Mouse (Mus musculus) common myeloid progenitor, adult 5-6 weeks (primary cell): ENCODE measurements at regions not wholly inside any gene's neighbourhood (a gene's known extent, or its start where the extent isn't known, plus 50 kb on each side); places are given as distances from the start of the nearest gene placed in this dataset.

Experiments used
- ATAC-seq: replicated peaks from 2 replicates; pipeline ENCODE4 v1.8.0; 2016; ENCODE audit warnings: low read depth, mild to moderate bottlenecking, moderate TSS enrichment, inconsistent platforms; ENCODE audit not compliant: poor library complexity, severe bottlenecking

DNA sequence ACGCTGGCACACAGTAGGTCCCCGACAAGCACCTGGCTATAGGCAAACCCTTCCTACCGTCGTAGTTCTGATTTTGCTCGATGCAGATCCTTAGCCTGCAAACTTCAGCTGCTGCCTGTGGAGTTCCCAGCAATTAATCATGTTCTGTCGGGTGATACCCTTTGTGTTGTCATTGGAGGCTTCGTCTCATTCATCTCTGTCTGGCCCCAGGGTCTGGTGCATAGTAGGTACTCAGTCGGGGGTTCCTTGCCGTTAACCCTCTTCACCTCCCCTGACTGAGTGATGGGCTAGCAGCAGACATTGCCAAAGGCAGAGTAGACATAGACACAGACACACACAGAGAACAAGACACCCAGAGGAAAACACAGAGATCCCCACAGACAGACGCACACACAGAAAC, 93.6 kb upstream of the Csf3r start:
- ATAC-seq, result no peak

DNA sequence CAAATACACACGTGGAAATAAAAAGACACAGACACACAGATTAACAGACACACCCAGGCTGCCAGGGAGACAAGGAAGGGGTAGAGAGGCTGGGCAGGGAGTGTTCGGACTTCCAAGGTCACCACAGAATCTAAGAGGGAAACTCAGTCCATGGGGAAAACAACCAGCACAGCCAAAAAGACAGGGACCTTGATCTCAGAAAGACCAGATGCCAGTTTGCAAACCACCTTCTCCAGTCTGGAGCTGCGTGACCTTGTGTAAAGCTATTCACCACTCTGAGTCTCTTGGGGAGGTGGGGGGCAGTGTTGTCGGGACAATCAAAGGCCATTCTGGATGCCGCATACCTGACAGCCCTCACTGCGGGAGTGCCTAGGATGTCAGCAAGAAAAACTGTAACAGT, 93.0 kb upstream of the Csf3r start:
- ATAC-seq, result no peak

DNA sequence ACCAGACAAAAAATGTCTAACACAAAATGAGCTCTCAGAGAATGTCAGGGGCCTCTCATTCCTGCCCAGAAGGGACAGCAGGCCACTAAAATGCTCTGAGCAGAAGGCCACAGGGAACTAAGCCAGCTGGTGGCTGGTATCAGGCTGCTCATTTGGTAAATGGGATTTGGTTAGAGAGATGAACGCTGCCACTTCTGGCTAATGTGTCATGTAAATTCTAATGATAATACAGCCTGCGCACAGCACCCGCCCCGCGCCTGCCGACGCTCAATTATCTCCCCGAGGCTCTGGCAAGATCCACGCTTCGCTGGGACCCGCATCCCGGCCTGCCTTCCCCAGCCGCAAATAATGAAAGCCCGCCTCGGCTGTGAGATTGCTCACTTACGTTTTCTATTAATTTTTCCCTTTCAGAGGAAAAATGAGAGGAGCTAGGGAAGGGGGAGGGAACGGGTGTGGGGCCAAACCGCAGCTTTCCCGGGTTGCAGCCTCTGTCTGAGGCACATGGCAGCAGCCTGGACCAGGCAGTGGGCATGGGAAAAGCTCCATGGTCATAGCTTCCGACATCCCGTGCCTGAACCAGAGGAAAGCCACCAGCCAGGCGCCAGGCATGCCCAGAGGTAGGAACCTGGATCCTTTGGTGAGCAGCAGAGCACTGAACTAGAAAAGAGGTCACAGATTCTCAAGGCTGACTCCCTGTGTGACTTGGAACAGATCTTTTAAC, 92.2 kb upstream of the Csf3r start:
- no peak for ATAC-seq

DNA sequence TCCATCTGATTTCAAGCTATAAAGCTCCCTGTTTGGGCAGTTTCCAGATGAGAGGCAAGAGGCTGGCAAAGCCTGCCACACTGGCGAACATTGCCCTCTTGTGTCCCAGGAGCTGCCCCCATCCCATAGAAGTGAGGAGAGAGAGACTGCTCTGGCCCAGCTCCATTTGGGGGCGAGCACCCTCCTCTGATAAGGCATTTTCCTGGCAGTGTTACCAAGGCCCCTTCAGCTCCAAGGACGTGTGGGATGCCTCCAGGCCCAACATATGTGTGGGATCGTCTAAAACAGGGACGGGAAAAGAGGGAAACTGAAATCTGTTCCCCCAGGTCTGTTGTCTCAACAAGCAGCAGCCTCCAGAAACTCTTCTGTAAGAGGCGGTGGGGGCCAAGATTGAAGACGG, 88.0 kb upstream of the Csf3r start:
- ATAC-seq, result no peak

DNA sequence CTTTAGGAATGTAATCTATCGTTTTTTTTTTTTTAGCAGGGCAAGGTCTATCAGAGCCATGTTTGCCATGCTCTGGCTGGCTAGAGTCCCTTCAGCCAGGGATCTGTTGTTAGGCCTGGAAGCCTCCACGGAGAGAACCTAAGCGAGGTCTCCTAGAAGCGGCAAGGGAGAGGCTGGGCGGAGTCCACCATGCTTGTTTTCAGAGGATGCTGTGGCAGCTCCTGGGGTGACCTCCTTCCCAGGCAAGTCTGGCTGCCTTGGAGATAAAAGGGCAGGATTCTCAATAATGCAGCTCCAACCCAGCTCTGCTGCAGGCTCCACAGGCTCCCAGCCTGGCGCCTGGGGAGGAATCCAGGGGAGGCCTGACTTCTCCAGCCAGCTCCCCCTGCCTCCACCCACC, 86.2 kb upstream of the Csf3r start:
- ATAC-seq, result no peak

- ATAC-seq, result no peak
Measured at GRCm38 (mm10) chr4:125941266-125941665, 83.1 kb upstream of the Csf3r start.

GRCm38 (mm10) chr4:125941916-125942315, 82.4 kb upstream of the Csf3r start:
- ATAC-seq, result no peak

DNA sequence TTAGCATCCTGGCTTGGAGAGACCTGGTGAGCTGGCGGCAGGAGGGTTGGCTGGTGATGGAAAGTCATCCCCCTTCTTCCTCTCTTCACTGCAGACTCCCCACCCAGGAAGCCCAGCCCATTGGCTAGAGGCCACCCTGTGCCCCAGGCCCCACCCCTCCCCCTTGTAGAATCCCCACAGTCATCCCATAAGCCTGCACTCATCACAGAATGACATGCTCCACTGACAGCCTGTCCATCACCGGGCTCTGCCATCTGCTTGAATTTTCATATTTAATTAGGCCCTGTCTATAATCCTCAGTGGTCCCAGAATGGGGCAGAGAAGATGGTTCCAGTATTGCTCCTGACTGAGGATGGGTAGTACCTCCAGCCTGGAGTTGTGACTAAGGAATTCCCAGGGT, 79.3 kb upstream of the Csf3r start:
- ATAC-seq, result no peak

GRCm38 (mm10) chr4:125959426-125959825, 64.9 kb upstream of the Csf3r start:
- no peak for ATAC-seq

- ATAC-seq, result no peak
Measured at GRCm38 (mm10) chr4:125960704-125961279, 63.6 kb upstream of the Csf3r start.

GRCm38 (mm10) chr4:125962677-125963076, 61.7 kb upstream of the Csf3r start:
- peak; percentile 82 for ATAC-seq
